Mouse (Mus musculus) c-Kit-negative CD71-positive TER-119-positive erythroid progenitor cells, embryonic 14.5 days (primary cell): Measurements from ENCODE around the gene Dusp28.

Experiments used
- DNase-seq: peaks from one replicate; pipeline ENCODE4 v3.0.0-alpha.2; 2013; ENCODE audit warnings: low read depth, low spot score

Gene Dusp28

GRCm38 (mm10) chr1:92907632-92908360 is 1.0 kb downstream of the Dusp28 start:
- no peak for DNase-seq

- no peak for DNase-seq
These were observed 1.9 kb downstream of the Dusp28 start for GRCm38 (mm10) chr1:92908664-92909063.

GRCm38 (mm10) chr1:92909068-92909467 is 2.3 kb downstream of the Dusp28 start:
- no peak for DNase-seq

GRCm38 (mm10) chr1:92910239-92910885 is 3.6 kb downstream of the Dusp28 start, which contains the start of gene Rnpepl1:
Gene Rnpepl1, plus strand, starts transcription at chr1:92910783.
- DNase-seq: no peak

GRCm38 (mm10) chr1:92910925-92911720 is 4.3 kb downstream of the Dusp28 start:
- no peak for DNase-seq

- no peak for DNase-seq
These were observed 4.9 kb downstream of the Dusp28 start for GRCm38 (mm10) chr1:92911721-92912138.

GRCm38 (mm10) chr1:92912286-92912685 is 5.5 kb downstream of the Dusp28 start:
- no peak for DNase-seq

GRCm38 (mm10) chr1:92914239-92914638 is 7.5 kb downstream of the Dusp28 start:
- no peak for DNase-seq

GRCm38 (mm10) chr1:92914993-92915392 is 8.2 kb downstream of the Dusp28 start:
- no peak for DNase-seq

- no peak for DNase-seq
These were observed 9.9 kb downstream of the Dusp28 start for GRCm38 (mm10) chr1:92916725-92917124.

- no peak for DNase-seq
These were observed 12.4 kb downstream of the Dusp28 start for GRCm38 (mm10) chr1:92919151-92919550.

GRCm38 (mm10) chr1:92919775-92920174 is 13.0 kb downstream of the Dusp28 start:
- DNase-seq: no peak

- DNase-seq: no peak
These were observed 13.9 kb downstream of the Dusp28 start for GRCm38 (mm10) chr1:92920474-92921200.

GRCm38 (mm10) chr1:92921496-92921895 is 14.7 kb downstream of the Dusp28 start:
- no peak for DNase-seq

- DNase-seq: no peak
These were observed 23.5 kb downstream of the Dusp28 start for GRCm38 (mm10) chr1:92930171-92930706.

- DNase-seq: no peak
These were observed 26.8 kb downstream of the Dusp28 start for GRCm38 (mm10) chr1:92933611-92934010.

GRCm38 (mm10) chr1:92934182-92934827 is 27.5 kb downstream of the Dusp28 start, which contains the start of gene Capn10:
Gene Capn10, plus strand, starts transcription at chr1:92934376.
- peak; percentile 87 for DNase-seq

- DNase-seq: no peak
These were observed 28.5 kb downstream of the Dusp28 start for GRCm38 (mm10) chr1:92935054-92935962.

GRCm38 (mm10) chr1:92935977-92936376 is 29.2 kb downstream of the Dusp28 start:
- DNase-seq: no peak

- DNase-seq: no peak
These were observed 29.7 kb downstream of the Dusp28 start for GRCm38 (mm10) chr1:92936467-92936866.
